Comparison of ENCODE assay signal across 12 mouse cellular contexts in genomic region chr7:29070364-29071168, GRCm38 (mm10). TPM values are rescaled to one million over a fixed set of nuclear protein-coding genes. Genes with fewer than 3 reads are reported as not detected.
DNase-seq lines count a peak whose midpoint lies in the region; ATAC-seq and TF ChIP-seq lines count a peak whose summit lies in the region.
"Had no signal": no experiment of that assay in that cellular context is flagged by ENCODE, and none has a peak within 500 bp of the region (broad histone marks: within the 10 kb centered on the region; RNA-seq: fewer than 3 reads in every experiment).

No protein-coding gene starts in this region.

- H3K4me2 ChIP-seq in kidney, postnatal 0 days (ENCODE audit: low read length), result no peak overlapping the region
- no peak overlapping the region for H3K4me2 ChIP-seq in kidney, embryonic 16.5 days (replicated peaks; ENCODE audit: low read depth, low read length)
- peak overlapping the region; percentile 78; the same call in 1 of the 2 replicates for H3K4me2 ChIP-seq in embryonic facial prominence, embryonic 13.5 days
- H3K4me2 ChIP-seq in hindbrain, embryonic 14.5 days (replicated peaks), result peak overlapping the region; percentile 55
- peak overlapping the region; percentile 67 for H3K4me2 ChIP-seq in midbrain, embryonic 14.5 days (ENCODE audit: low read length)
- H3K4me2 ChIP-seq in kidney, embryonic 14.5 days (replicated peaks; ENCODE audit: low read depth, low read length), result no peak overlapping the region

- no peak overlapping the region for H3K27ac ChIP-seq in kidney, postnatal 0 days
- no peak overlapping the region for H3K27ac ChIP-seq in kidney, embryonic 16.5 days (ENCODE audit: low read length)
- no peak overlapping the region for H3K27ac ChIP-seq in embryonic facial prominence, embryonic 13.5 days
- peak overlapping the region; percentile 87 for H3K27ac ChIP-seq in hindbrain, embryonic 14.5 days
- peak overlapping the region; percentile 90 for H3K27ac ChIP-seq in midbrain, embryonic 14.5 days (replicated peaks; ENCODE audit: low read depth, low read length)
- H3K27ac ChIP-seq in kidney, embryonic 14.5 days (ENCODE audit: low read depth, low read length), result no peak overlapping the region
- H3K27ac ChIP-seq: macrophage had no signal

- no peak for ATAC-seq in kidney, postnatal 0 days (replicated peaks; ENCODE audit: low FRiP score, low read depth)
- no peak; the same call in 1 of the 2 replicates for ATAC-seq in kidney, embryonic 16.5 days (ENCODE audit: low FRiP score, low TSS enrichment)
- ATAC-seq in embryonic facial prominence, embryonic 13.5 days (ENCODE audit: insufficient number of reproducible peaks, insufficient read depth, low FRiP score, low TSS enrichment, low read depth), result no peak
- ATAC-seq in hindbrain, embryonic 14.5 days (ENCODE audit: low FRiP score), result peak; percentile 68
- ATAC-seq in midbrain, embryonic 14.5 days (ENCODE audit: low FRiP score, low TSS enrichment), result peak; percentile 72
- ATAC-seq in kidney, embryonic 14.5 days (ENCODE audit: low FRiP score, low TSS enrichment), result no peak

- no peaks in the 10 kb centered on the region for H3K36me3 ChIP-seq in kidney, postnatal 0 days (ENCODE audit: insufficient read depth, low read length)
- no peaks in the 10 kb centered on the region for H3K36me3 ChIP-seq in kidney, embryonic 16.5 days (ENCODE audit: insufficient read depth, low read length)
- H3K36me3 ChIP-seq in embryonic facial prominence, embryonic 13.5 days, result no peaks in the 10 kb centered on the region
- no peaks in the 10 kb centered on the region for H3K36me3 ChIP-seq in hindbrain, embryonic 14.5 days (replicated peaks; ENCODE audit: control insufficient read depth, insufficient read depth)
- no peaks in the 10 kb centered on the region for H3K36me3 ChIP-seq in midbrain, embryonic 14.5 days (ENCODE audit: control insufficient read depth, insufficient read depth, low read length)
- no peaks in the 10 kb centered on the region for H3K36me3 ChIP-seq in kidney, embryonic 14.5 days (ENCODE audit: control insufficient read depth, insufficient read depth, low read length)

- no peak overlapping the region for H3K9ac ChIP-seq in kidney, postnatal 0 days (ENCODE audit: low read depth, low read length)
- no peak overlapping the region for H3K9ac ChIP-seq in kidney, embryonic 16.5 days (replicated peaks; ENCODE audit: low read length)
- no peak overlapping the region for H3K9ac ChIP-seq in embryonic facial prominence, embryonic 13.5 days
- no peak overlapping the region for H3K9ac ChIP-seq in hindbrain, embryonic 14.5 days
- no peak overlapping the region for H3K9ac ChIP-seq in midbrain, embryonic 14.5 days (replicated peaks; ENCODE audit: low read length)
- no peak overlapping the region for H3K9ac ChIP-seq in kidney, embryonic 14.5 days (ENCODE audit: low read depth, low read length)

- peak; percentile 59 for DNase-seq in kidney, postnatal 0 days (ENCODE audit: low spot score)
- peak; percentile 60 for DNase-seq in hindbrain, embryonic 14.5 days (ENCODE audit: low spot score)
- peak; percentile 82 for DNase-seq in midbrain, embryonic 14.5 days
- DNase-seq in c-Kit-positive CD71-positive TER-119-positive erythroid progenitor cells, embryonic 14.5 days (ENCODE audit: low spot score), result no peak
- DNase-seq in testis, postnatal 14 days (ENCODE audit: low spot score), result no peak
- DNase-seq: gastrocnemius, postnatal 10 days; kidney, postnatal 25 days; liver had no signal

- H3K4me3 ChIP-seq in kidney, postnatal 0 days (replicated peaks; ENCODE audit: low read depth, low read length), result no peak overlapping the region
- no peak overlapping the region for H3K4me3 ChIP-seq in kidney, embryonic 16.5 days (ENCODE audit: low read length)
- H3K4me3 ChIP-seq in embryonic facial prominence, embryonic 13.5 days, result no peak overlapping the region
- peak overlapping the region; percentile 40; the same call in 1 of the 2 replicates for H3K4me3 ChIP-seq in hindbrain, embryonic 14.5 days (replicated peaks; ENCODE audit: low read length)
- 0 out of 2 replicates have a peak overlapping the region, but pooled peaks have one; percentile 37 for H3K4me3 ChIP-seq in midbrain, embryonic 14.5 days (replicated peaks; ENCODE audit: low read depth, low read length)
- no peak overlapping the region; the same call in 1 of the 2 replicates for H3K4me3 ChIP-seq in kidney, embryonic 14.5 days (ENCODE audit: low read length)

- WGBS in kidney, postnatal 0 days, result 63% methylated on average over 12 of the region's 12 CpGs
- 64% methylated on average over 12 of the region's 12 CpGs for WGBS in kidney, embryonic 16.5 days
- WGBS in embryonic facial prominence, embryonic 13.5 days, result 80% methylated on average over 12 of the region's 12 CpGs
- WGBS in hindbrain, embryonic 14.5 days, result 31% methylated on average over 12 of the region's 12 CpGs
- 23% methylated on average over 12 of the region's 12 CpGs for WGBS in midbrain, embryonic 14.5 days
- 66% methylated on average over 12 of the region's 12 CpGs for WGBS in kidney, embryonic 14.5 days

- no peak for TF ChIP-seq CTCF in kidney, postnatal 0 days (IDR thresholded peaks at IDR 0.05; ENCODE audit: low read depth)

- H3K9me3 ChIP-seq in kidney, postnatal 0 days (replicated peaks; ENCODE audit: low read length), result no peaks in the 10 kb centered on the region
- no peaks in the 10 kb centered on the region for H3K9me3 ChIP-seq in kidney, embryonic 16.5 days (ENCODE audit: low read length)
- H3K9me3 ChIP-seq in embryonic facial prominence, embryonic 13.5 days, result no peaks in the 10 kb centered on the region
- no peaks in the 10 kb centered on the region for H3K9me3 ChIP-seq in hindbrain, embryonic 14.5 days (ENCODE audit: control insufficient read depth, low read length)
- H3K9me3 ChIP-seq in midbrain, embryonic 14.5 days (ENCODE audit: control insufficient read depth, low read length), result no peaks in the 10 kb centered on the region
- no peaks in the 10 kb centered on the region for H3K9me3 ChIP-seq in kidney, embryonic 14.5 days (ENCODE audit: control insufficient read depth, low read length)

- no peaks in the 10 kb centered on the region; the same call in 1 of the 2 replicates for H3K4me1 ChIP-seq in kidney, postnatal 0 days (replicated peaks; ENCODE audit: insufficient read depth, low read length)
- peaks cover 7% of the 10 kb centered on the region; the same call in 1 of the 2 replicates for H3K4me1 ChIP-seq in kidney, embryonic 16.5 days (ENCODE audit: insufficient read depth, low read length)
- peaks cover 7% of the 10 kb centered on the region for H3K4me1 ChIP-seq in embryonic facial prominence, embryonic 13.5 days
- peaks cover 24% of the 10 kb centered on the region for H3K4me1 ChIP-seq in hindbrain, embryonic 14.5 days (replicated peaks; ENCODE audit: control insufficient read depth, insufficient read depth, low read length)
- H3K4me1 ChIP-seq in midbrain, embryonic 14.5 days (ENCODE audit: control insufficient read depth, insufficient read depth, low read length), result peaks cover 13% of the 10 kb centered on the region
- 0 out of 2 replicates have a peak, but pooled peaks cover 7% of the 10 kb centered on the region for H3K4me1 ChIP-seq in kidney, embryonic 14.5 days (ENCODE audit: control insufficient read depth, insufficient read depth, low read length)

- peaks cover 14% of the 10 kb centered on the region; the same call in 1 of the 2 replicates for H3K27me3 ChIP-seq in kidney, postnatal 0 days (ENCODE audit: insufficient read depth, low read length)
- peaks cover 49% of the 10 kb centered on the region for H3K27me3 ChIP-seq in kidney, embryonic 16.5 days (ENCODE audit: insufficient read depth, low read length)
- H3K27me3 ChIP-seq in embryonic facial prominence, embryonic 13.5 days, result peaks cover 16% of the 10 kb centered on the region
- H3K27me3 ChIP-seq in hindbrain, embryonic 14.5 days (ENCODE audit: control insufficient read depth, insufficient read depth, low read length), result no peaks in the 10 kb centered on the region
- H3K27me3 ChIP-seq in midbrain, embryonic 14.5 days (ENCODE audit: control insufficient read depth, insufficient read depth, low read length), result no peaks in the 10 kb centered on the region
- H3K27me3 ChIP-seq in kidney, embryonic 14.5 days (ENCODE audit: control insufficient read depth, insufficient read depth, low read length), result peaks cover 40% of the 10 kb centered on the region

RNA-seq across cellular contexts. Expression of gene Ryr1, which starts 54.4 kb away (rescaled TPM):
- 0.15 and 0.17 TPM in 2 replicates for polyA plus RNA-seq in kidney, postnatal 0 days (2015; fragmentation: Nextera tagmentation; extraction: Ambion mirVana)
- 0.97 and 1.4 TPM in 2 replicates for polyA plus RNA-seq in kidney, embryonic 16.5 days (2015; fragmentation: Nextera tagmentation; extraction: Ambion mirVana)
- polyA plus RNA-seq in embryonic facial prominence, embryonic 13.5 days (2015; fragmentation: Nextera tagmentation; extraction: Ambion mirVana), result 2.3 and 3.3 TPM in 2 replicates
- 5.1 and 7.6 TPM in 2 replicates for polyA plus RNA-seq in hindbrain, embryonic 14.5 days (2014; fragmentation: Nextera tagmentation; extraction: Ambion mirVana)
- 5.2 and 7.8 TPM in 2 replicates for polyA plus RNA-seq in midbrain, embryonic 14.5 days (2014; fragmentation: Nextera tagmentation; extraction: Ambion mirVana)
- 1.1 TPM in 2 replicates for polyA plus RNA-seq in kidney, embryonic 14.5 days (2014; fragmentation: Nextera tagmentation; extraction: Ambion mirVana)

Comparison
In these comparisons a context has a peak if more than half of its experiments do, and no peak if none do; other contexts are left out.
1. ATAC-seq: peak in hindbrain, embryonic 14.5 days (single experiment) and midbrain, embryonic 14.5 days (single experiment); none in kidney, postnatal 0 days (single experiment), kidney, embryonic 16.5 days (single experiment), embryonic facial prominence, embryonic 13.5 days (single experiment) and kidney, embryonic 14.5 days (single experiment).
2. DNase-seq: peak in kidney, postnatal 0 days (single experiment), hindbrain, embryonic 14.5 days (single experiment) and midbrain, embryonic 14.5 days (single experiment); none in c-Kit-positive CD71-positive TER-119-positive erythroid progenitor cells, embryonic 14.5 days (single experiment) and testis, postnatal 14 days (single experiment).
3. H3K27ac ChIP-seq: peak in hindbrain, embryonic 14.5 days (single experiment) and midbrain, embryonic 14.5 days (single experiment); none in kidney, postnatal 0 days (single experiment), kidney, embryonic 16.5 days (single experiment), embryonic facial prominence, embryonic 13.5 days (single experiment) and kidney, embryonic 14.5 days (single experiment).
4. H3K4me2 ChIP-seq: peak in embryonic facial prominence, embryonic 13.5 days (single experiment), hindbrain, embryonic 14.5 days (single experiment) and midbrain, embryonic 14.5 days (single experiment); none in kidney, postnatal 0 days (single experiment), kidney, embryonic 16.5 days (single experiment) and kidney, embryonic 14.5 days (single experiment).
5. H3K4me3 ChIP-seq: peak in hindbrain, embryonic 14.5 days (single experiment) and midbrain, embryonic 14.5 days (single experiment); none in kidney, postnatal 0 days (single experiment), kidney, embryonic 16.5 days (single experiment), embryonic facial prominence, embryonic 13.5 days (single experiment) and kidney, embryonic 14.5 days (single experiment).